ENCODE assay signal across 8 mouse cellular contexts in genomic region chr14:60694215-60694997, GRCm38 (mm10).
DNase-seq lines count a peak whose midpoint lies in the region; ATAC-seq and TF ChIP-seq lines count a peak whose summit lies in the region.
"Had no signal": no experiment of that assay in that cellular context is flagged by ENCODE, and none has a peak within 500 bp of the region (broad histone marks: within the 10 kb centered on the region; RNA-seq: fewer than 3 reads in every experiment).

No protein-coding gene starts in this region.

- no peak overlapping the region for H3K4me3 ChIP-seq in hindbrain, postnatal 0 days (ENCODE audit: low read length)
- no peak overlapping the region for H3K4me3 ChIP-seq in liver, postnatal 0 days (ENCODE audit: low read depth, low read length)
- H3K4me3 ChIP-seq: liver, embryonic 15.5 days had no signal

- no peaks in the 10 kb centered on the region for H3K36me3 ChIP-seq in hindbrain, postnatal 0 days (ENCODE audit: insufficient read depth, low read length)
- peaks cover 18% of the 10 kb centered on the region for H3K36me3 ChIP-seq in liver, postnatal 0 days (replicated peaks; ENCODE audit: insufficient read depth, low read length)

- peak; percentile 41 for DNase-seq in ovary, postnatal 36 days (ENCODE audit: low spot score)
- no peak for DNase-seq in ovary, adult 18-20 months (ENCODE audit: low spot score)
- peak; percentile 78 for DNase-seq in adrenal gland, postnatal 10 days
- DNase-seq in embryo, embryonic 10.5 days (ENCODE audit: low spot score), result peak; percentile 76
- peak; percentile 84 for DNase-seq in hindbrain, postnatal 0 days (ENCODE audit: low spot score)
- peak; percentile 63 for DNase-seq in liver, postnatal 0 days
- peak; percentile 57 to 83 for DNase-seq in right cerebral cortex, postnatal 10 days (ENCODE audit: low spot score in 2 of 2)

- WGBS in hindbrain, postnatal 0 days, result 67% methylated on average over 14 of the region's 14 CpGs
- WGBS in liver, postnatal 0 days (ENCODE audit: insufficient replicate concordance), result 64% methylated on average over 14 of the region's 14 CpGs

- H3K4me2 ChIP-seq in hindbrain, postnatal 0 days (ENCODE audit: low read depth, low read length), result no peak overlapping the region
- H3K4me2 ChIP-seq in liver, postnatal 0 days (ENCODE audit: low read depth, low read length), result no peak overlapping the region
- H3K4me2 ChIP-seq: liver, embryonic 15.5 days had no signal

- TF ChIP-seq CTCF in hindbrain, postnatal 0 days (IDR thresholded peaks at IDR 0.05; ENCODE audit: low read depth), result peak; percentile 85
- peak; percentile 79 for TF ChIP-seq CTCF in liver, postnatal 0 days (IDR thresholded peaks at IDR 0.05; ENCODE audit: low read depth)

- H3K4me1 ChIP-seq in hindbrain, postnatal 0 days (ENCODE audit: insufficient read depth, low read length), result 0 out of 2 replicates have a peak, but pooled peaks cover 4% of the 10 kb centered on the region
- H3K4me1 ChIP-seq in liver, postnatal 0 days (ENCODE audit: insufficient read depth), result no peaks in the 10 kb centered on the region
- H3K4me1 ChIP-seq: liver, embryonic 15.5 days had no signal

- H3K9ac ChIP-seq in hindbrain, postnatal 0 days (replicated peaks; ENCODE audit: low read length), result no peak overlapping the region
- no peak overlapping the region for H3K9ac ChIP-seq in liver, postnatal 0 days (replicated peaks)
- H3K9ac ChIP-seq: liver, embryonic 15.5 days had no signal

- H3K9me3 ChIP-seq in hindbrain, postnatal 0 days (ENCODE audit: low read length), result no peaks in the 10 kb centered on the region
- no peaks in the 10 kb centered on the region for H3K9me3 ChIP-seq in liver, postnatal 0 days (ENCODE audit: low read length)
- H3K9me3 ChIP-seq: liver, embryonic 15.5 days had no signal

- no peak; the same call in 1 of the 2 replicates for ATAC-seq in hindbrain, postnatal 0 days
- no peak for ATAC-seq in liver, postnatal 0 days

- no peaks in the 10 kb centered on the region for H3K27me3 ChIP-seq in hindbrain, postnatal 0 days (ENCODE audit: insufficient read depth, low read length)
- no peaks in the 10 kb centered on the region for H3K27me3 ChIP-seq in liver, postnatal 0 days (ENCODE audit: insufficient read depth, low read length)
- H3K27me3 ChIP-seq: liver, embryonic 15.5 days had no signal

- TF ChIP-seq EP300 in liver, postnatal 0 days (IDR thresholded peaks at IDR 0.05; ENCODE audit: low read depth), result no peak

- H3K27ac ChIP-seq in hindbrain, postnatal 0 days, result no peak overlapping the region
- no peak overlapping the region for H3K27ac ChIP-seq in liver, postnatal 0 days (ENCODE audit: low read depth)
- H3K27ac ChIP-seq: liver, embryonic 15.5 days had no signal
